Mouse (Mus musculus) limb, embryonic 12.5 days (tissue): ENCODE data around the gene Nrg4. TPM values are rescaled to one million over a fixed set of nuclear protein-coding genes. Genes with fewer than 3 reads are reported as not detected.

ENCODE experiments used
- ATAC-seq: fragments of 200-750 bp; cut with Nextera tagmentation; 2 replicates; pipeline ENCODE4 v1.8.0; 2017; ENCODE audit warnings: low read depth, moderate TSS enrichment; ENCODE audit not compliant: insufficient number of reproducible peaks, insufficient read depth, low FRiP score, low TSS enrichment
- H3K27ac ChIP-seq: fragments of 300-500 bp; sonication (generic); 2 replicates; pipeline ENCODE4 v1.5.1; 2016; ENCODE audit warnings: mild to moderate bottlenecking, moderate library complexity
- H3K27me3 ChIP-seq: fragments of 300-500 bp; sonication (generic); 2 replicates; pipeline ENCODE4 v1.6.1; 2016; ENCODE audit warnings: mild to moderate bottlenecking, moderate library complexity
- H3K36me3 ChIP-seq: fragments of 300-500 bp; sonication (generic); 2 replicates; pipeline ENCODE4 v1.6.1; 2016; ENCODE audit warnings: mild to moderate bottlenecking, moderate library complexity
- H3K4me1 ChIP-seq: fragments of 300-500 bp; sonication (generic); replicated peaks from 2 replicates; pipeline ENCODE4 v1.6.1; 2016
- H3K4me2 ChIP-seq: fragments of 300-500 bp; sonication (generic); 2 replicates; pipeline ENCODE4 v1.6.1; 2016; ENCODE audit warnings: mild to moderate bottlenecking, moderate library complexity
- H3K4me3 ChIP-seq: fragments of 300-500 bp; sonication (generic); replicated peaks from 2 replicates; pipeline ENCODE4 v1.5.1; 2016; ENCODE audit warnings: mild to moderate bottlenecking
- H3K9ac ChIP-seq: fragments of 300-500 bp; sonication (generic); replicated peaks from 2 replicates; pipeline ENCODE4 v1.6.1; 2016; ENCODE audit warnings: mild to moderate bottlenecking, moderate library complexity
- H3K9me3 ChIP-seq: fragments of 300-500 bp; sonication (generic); 2 replicates; pipeline ENCODE4 v1.6.1; 2016; ENCODE audit warnings: mild to moderate bottlenecking, moderate library complexity
- WGBS: fragments of 180-500 bp; shearing (Covaris S2); methylation state at CpG from one replicate; pipeline ENCODE4 v1.1.7; 2016; 5-methylcytosine and 5-hydroxymethylcytosine counted together
- polyA plus RNA-seq: library from polyadenylated mRNA; unstranded; fragments of >200 nt; fragmentation: Nextera tagmentation; extraction: Ambion mirVana; gene quantifications from 2 replicates; pipeline ENCODE4 v1.2.1, GENCODE M21; 2016

Gene Nrg4
- polyA plus RNA-seq, 1 experiment from 2014 or later = 1.5 TPM

DNA sequence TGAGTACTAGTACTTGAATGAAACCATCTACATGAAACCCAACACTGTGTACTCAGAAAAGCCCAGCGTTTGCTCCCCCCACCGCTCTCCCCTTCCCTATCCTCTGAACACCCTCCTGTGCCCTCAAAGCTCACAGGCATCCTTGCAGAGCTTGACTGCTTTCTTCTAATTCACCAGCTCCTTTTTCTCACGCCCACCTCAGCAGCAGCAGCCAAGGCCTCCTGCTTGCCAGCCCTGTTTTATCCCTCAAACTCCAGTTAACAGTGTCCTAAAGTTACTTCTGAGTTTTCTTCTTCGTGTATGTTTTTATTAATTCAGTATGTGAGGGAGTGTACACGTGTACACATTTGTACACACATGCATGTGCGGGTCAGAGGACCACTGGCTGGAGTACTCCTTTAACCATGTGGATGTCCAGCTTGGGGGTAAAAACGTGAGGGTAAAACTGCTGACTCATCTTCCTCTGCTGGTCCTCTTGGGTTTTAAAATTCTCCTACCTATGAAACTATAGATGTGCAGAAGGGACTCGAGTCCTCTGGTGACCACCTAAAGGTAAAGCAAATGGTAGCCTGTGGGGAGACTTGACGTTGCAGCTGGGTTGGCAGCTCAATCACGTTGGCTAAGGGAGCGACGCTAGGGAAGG, 12.9 kb downstream of the Nrg4 start:
- WGBS = 62% methylated on average over 12 of the region's 12 CpGs
- no peak overlapping the region for H3K4me2 ChIP-seq
- H3K27ac ChIP-seq = no peak overlapping the region
- no peaks in the 10 kb centered on the region for H3K4me1 ChIP-seq
- no peaks in the 10 kb centered on the region for H3K36me3 ChIP-seq
- H3K27me3 ChIP-seq = 0 out of 2 replicates have a peak, but pooled peaks cover 2% of the 10 kb centered on the region
- ATAC-seq = no peak
- no peak overlapping the region for H3K9ac ChIP-seq
- H3K4me3 ChIP-seq = no peak overlapping the region
- no peaks in the 10 kb centered on the region for H3K9me3 ChIP-seq

GRCm38 (mm10) chr9:55311560-55311959, 15.1 kb downstream of the Nrg4 start:
- no peak; the same call in 1 of the 2 replicates for ATAC-seq
- Histone ChIP-seq H3K27me3 (0 out of 2 replicates have a peak, but pooled peaks cover 2% of the 10 kb centered on the region), H3K27ac (no peak overlapping the region), H3K4me3 (no peak overlapping the region), H3K36me3 (no peaks in the 10 kb centered on the region), H3K9me3 (no peaks in the 10 kb centered on the region), H3K9ac (no peak overlapping the region), H3K4me2 (no peak overlapping the region), H3K4me1 (no peaks in the 10 kb centered on the region)
- 5% methylated on average over 5 of the region's 5 CpGs for WGBS

- 0 out of 2 replicates have a peak, but pooled peaks cover 2% of the 10 kb centered on the region for H3K27me3 ChIP-seq
- no peaks in the 10 kb centered on the region for H3K9me3 ChIP-seq
- WGBS = 80% methylated on average over 5 of the region's 5 CpGs
- no peaks in the 10 kb centered on the region for H3K36me3 ChIP-seq
- no peak overlapping the region for H3K4me2 ChIP-seq
- no peak overlapping the region for H3K4me3 ChIP-seq
- no peak overlapping the region for H3K9ac ChIP-seq
- H3K27ac ChIP-seq = no peak overlapping the region
- H3K4me1 ChIP-seq = no peaks in the 10 kb centered on the region
- ATAC-seq = no peak
Observed at GRCm38 (mm10) chr9:55308455-55308854, 18.2 kb downstream of the Nrg4 start.

DNA sequence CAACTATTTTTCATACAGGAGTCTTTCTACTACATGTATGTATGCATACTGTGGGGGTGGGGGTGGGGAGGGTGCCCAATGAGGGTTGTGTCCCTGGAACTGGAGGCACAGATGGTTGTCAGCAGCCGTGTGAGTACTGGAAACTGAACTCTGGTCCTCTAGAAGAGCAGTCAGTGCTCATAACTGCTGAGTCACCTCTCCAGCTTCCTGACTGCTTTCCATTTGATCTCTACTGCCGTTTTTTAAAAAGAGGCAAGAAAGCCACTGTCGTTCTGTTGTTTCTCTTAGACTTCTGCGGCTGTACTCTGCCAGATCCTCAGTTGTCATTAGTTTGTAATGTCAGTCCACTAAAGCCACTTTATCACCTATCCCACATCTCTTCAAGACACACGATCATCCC, 19.1 kb downstream of the Nrg4 start:
- Histone ChIP-seq H3K4me1 (no peaks in the 10 kb centered on the region), H3K9ac (no peak overlapping the region), H3K4me2 (no peak overlapping the region), H3K4me3 (no peak overlapping the region), H3K27me3 (0 out of 2 replicates have a peak, but pooled peaks cover 2% of the 10 kb centered on the region), H3K9me3 (no peaks in the 10 kb centered on the region), H3K27ac (no peak overlapping the region), H3K36me3 (no peaks in the 10 kb centered on the region)
- ATAC-seq = no peak
- whole genome bisulfite sequencing = 64% methylated on average over 5 of the region's 5 CpGs

DNA sequence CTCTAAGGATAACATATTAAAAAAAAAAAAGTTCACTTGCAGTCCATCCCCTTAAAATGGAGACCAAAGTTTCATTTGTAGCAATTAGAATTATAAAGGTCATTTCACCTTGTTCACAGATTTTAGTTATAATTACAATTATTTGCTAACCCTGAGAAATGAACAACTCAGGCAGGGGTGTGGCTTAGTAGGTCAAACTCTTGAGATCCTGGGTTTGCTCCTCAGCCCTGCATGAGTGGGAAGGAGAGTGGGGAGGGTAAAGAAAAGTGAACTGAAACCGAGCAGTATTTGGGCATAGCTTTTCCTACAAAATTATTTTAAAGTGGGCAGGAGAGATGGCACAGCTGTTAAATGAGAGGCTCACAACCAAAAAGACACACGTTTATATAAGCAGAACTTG, 19.6 kb downstream of the Nrg4 start:
- Histone ChIP-seq H3K27me3 (0 out of 2 replicates have a peak, but pooled peaks cover 2% of the 10 kb centered on the region), H3K36me3 (no peaks in the 10 kb centered on the region), H3K9ac (no peak overlapping the region), H3K27ac (no peak overlapping the region), H3K4me2 (no peak overlapping the region), H3K9me3 (no peaks in the 10 kb centered on the region), H3K4me1 (no peaks in the 10 kb centered on the region), H3K4me3 (no peak overlapping the region)
- WGBS = 70% methylated on average over 2 of the region's 2 CpGs
- ATAC-seq = no peak

DNA sequence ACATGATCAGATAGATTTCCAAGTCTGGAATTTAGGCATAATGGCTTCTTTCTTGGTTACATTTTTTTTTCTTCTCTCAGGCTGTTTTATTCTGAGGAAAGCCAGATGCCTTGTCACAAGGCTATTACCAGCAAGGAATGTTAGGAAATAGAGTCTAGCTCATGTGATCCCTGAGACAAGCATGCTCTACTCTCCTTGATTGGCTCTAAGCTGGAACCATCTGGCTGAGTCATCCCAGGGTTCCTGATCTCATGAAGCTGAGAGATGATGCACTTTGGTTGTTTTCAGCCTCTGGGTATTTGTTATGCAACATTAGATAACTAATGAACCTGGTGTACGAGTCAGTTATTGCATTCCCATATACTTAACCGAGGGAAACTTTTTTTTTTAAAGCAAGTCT, 30.4 kb downstream of the Nrg4 start:
- no peaks in the 10 kb centered on the region for H3K36me3 ChIP-seq

DNA sequence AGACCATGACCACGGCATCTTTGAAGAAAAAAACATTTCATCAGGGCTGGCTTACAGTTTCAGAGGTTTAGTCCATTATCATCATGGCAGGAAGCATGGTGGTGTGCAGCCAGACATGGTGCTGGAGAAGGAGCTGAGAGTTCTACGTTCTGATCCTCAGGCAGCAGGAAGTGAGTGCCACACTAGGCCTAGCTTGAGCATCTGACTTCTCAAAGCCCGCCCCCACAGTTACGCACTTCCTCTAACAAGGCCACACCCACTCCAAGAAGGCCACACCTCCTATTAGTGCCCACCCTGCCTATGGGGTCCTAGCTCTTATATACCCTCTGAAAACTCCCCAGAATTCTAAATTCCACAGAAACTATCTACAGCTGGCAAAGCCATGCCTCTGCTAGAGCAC, 34.7 kb downstream of the Nrg4 start:
- H3K4me2 ChIP-seq = no peak overlapping the region
- WGBS = 87% methylated on average over 4 of the region's 4 CpGs
- no peak overlapping the region for H3K27ac ChIP-seq
- H3K9ac ChIP-seq = no peak overlapping the region
- no peak overlapping the region for H3K4me3 ChIP-seq
- ATAC-seq = no peak
- H3K4me1 ChIP-seq = no peaks in the 10 kb centered on the region
- H3K36me3 ChIP-seq = no peaks in the 10 kb centered on the region
- H3K9me3 ChIP-seq = no peaks in the 10 kb centered on the region; the same call in 1 of the 2 replicates
- H3K27me3 ChIP-seq = no peaks in the 10 kb centered on the region

More for the DNA sequence above, 30.4 kb downstream of the Nrg4 start:
- WGBS = 58% methylated on average over 2 of the region's 2 CpGs
- no peak overlapping the region for H3K4me3 ChIP-seq
- H3K9ac ChIP-seq = no peak overlapping the region
- H3K27ac ChIP-seq = no peak overlapping the region
- no peak for ATAC-seq
- no peaks in the 10 kb centered on the region; the same call in 1 of the 2 replicates for H3K9me3 ChIP-seq
- no peaks in the 10 kb centered on the region for H3K4me1 ChIP-seq
- no peak overlapping the region for H3K4me2 ChIP-seq
- H3K27me3 ChIP-seq = no peaks in the 10 kb centered on the region

GRCm38 (mm10) chr9:55289475-55290198, 37.0 kb downstream of the Nrg4 start:
- Histone ChIP-seq H3K27me3 (no peaks in the 10 kb centered on the region), H3K36me3 (no peaks in the 10 kb centered on the region), H3K9me3 (no peaks in the 10 kb centered on the region), H3K4me3 (no peak overlapping the region), H3K9ac (no peak overlapping the region), H3K27ac (no peak overlapping the region), H3K4me2 (no peak overlapping the region), H3K4me1 (no peaks in the 10 kb centered on the region)
- 53% methylated on average over 3 of the region's 3 CpGs for WGBS
- no peak for ATAC-seq

- Histone ChIP-seq H3K27me3 (no peaks in the 10 kb centered on the region; the same call in 1 of the 2 replicates), H3K4me3 (no peak overlapping the region), H3K4me1 (peaks cover 11% of the 10 kb centered on the region), H3K9ac (no peak overlapping the region), H3K27ac (no peak overlapping the region), H3K4me2 (no peak overlapping the region), H3K9me3 (no peaks in the 10 kb centered on the region), H3K36me3 (no peaks in the 10 kb centered on the region)
- no peak for ATAC-seq
- 82% methylated on average over 3 of the region's 3 CpGs for WGBS
Observed at GRCm38 (mm10) chr9:55285197-55285596, 41.4 kb downstream of the Nrg4 start.

GRCm38 (mm10) chr9:55283516-55283915, 43.1 kb downstream of the Nrg4 start:
- Histone ChIP-seq H3K4me1 (peaks cover 11% of the 10 kb centered on the region), H3K4me3 (peak overlapping the region; percentile 19; the same call in 1 of the 2 replicates), H3K27ac (no peak overlapping the region), H3K4me2 (peak overlapping the region; percentile 52), H3K9me3 (no peaks in the 10 kb centered on the region), H3K36me3 (no peaks in the 10 kb centered on the region), H3K9ac (no peak overlapping the region), H3K27me3 (no peaks in the 10 kb centered on the region; the same call in 1 of the 2 replicates)
- WGBS = 2% methylated on average over 14 of the region's 14 CpGs
- no peak for ATAC-seq

- Histone ChIP-seq H3K4me1 (peaks cover 11% of the 10 kb centered on the region), H3K9me3 (no peaks in the 10 kb centered on the region)
- WGBS = 86% methylated on average over 8 of the region's 8 CpGs
Observed at GRCm38 (mm10) chr9:55279114-55279825, 47.4 kb downstream of the Nrg4 start.

More at GRCm38 (mm10) chr9:55279114-55279825, 47.4 kb downstream of the Nrg4 start:
- Histone ChIP-seq H3K4me2 (no peak overlapping the region), H3K27ac (no peak overlapping the region), H3K27me3 (no peaks in the 10 kb centered on the region; the same call in 1 of the 2 replicates), H3K36me3 (no peaks in the 10 kb centered on the region), H3K9ac (no peak overlapping the region), H3K4me3 (no peak overlapping the region)
- ATAC-seq = no peak
